Mouse (Mus musculus) urinary bladder, adult 18-20 months (tissue): ENCODE results near the gene Snrpd3.
"Not testable (repeated sequence)": the region's sequence is repeated elsewhere in the genome, so short reads cannot be mapped to it uniquely, and the experiment has no call there.

Experiments used
- DNase-seq, 2 experiments: peaks; one replicate each; pipeline ENCODE4 v3.0.0; 2022; ENCODE audit warnings: low spot score in 2 of 2, mixed read lengths in 2 of 2

Snrpd3 gene

DNA sequence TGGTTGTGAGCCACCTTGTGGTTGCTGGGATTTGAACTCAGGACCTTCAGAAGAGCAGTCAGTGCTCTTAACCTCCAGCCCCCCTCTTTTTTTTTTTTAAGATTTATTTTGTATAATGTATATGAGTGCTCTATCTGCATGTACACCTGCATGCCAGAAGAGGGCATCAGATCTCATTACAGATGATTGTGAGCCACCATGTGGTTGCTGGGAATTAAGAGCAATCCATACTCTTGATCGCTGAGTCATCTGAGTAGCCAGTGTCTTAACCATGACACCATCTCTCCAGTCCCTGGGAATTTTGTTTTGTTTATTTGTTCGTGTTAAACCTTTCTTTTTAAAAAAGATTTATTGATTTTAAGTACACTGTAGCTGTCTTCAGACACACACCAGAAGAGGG lies 49.4 kb downstream of the Snrpd3 start:
- DNase-seq, result not testable (repeated sequence)

DNA sequence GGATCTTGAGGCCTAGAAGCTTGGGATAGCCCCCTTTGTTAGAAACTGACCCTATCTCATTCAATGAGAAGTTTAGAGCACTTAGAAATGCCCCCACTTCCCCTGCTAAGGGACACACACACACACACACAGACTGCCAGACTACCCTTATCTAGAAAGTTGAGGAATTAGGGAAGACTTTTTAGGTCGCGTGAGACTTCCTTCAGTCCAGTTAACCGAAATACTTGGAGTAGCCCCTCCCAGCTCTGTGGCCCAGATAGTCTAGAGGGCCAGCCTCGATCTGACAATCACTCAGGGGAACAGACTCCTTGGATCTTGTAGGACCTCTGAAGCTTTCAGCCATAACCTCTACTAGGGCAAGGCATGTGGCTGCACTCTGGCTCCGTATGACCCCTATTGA lies 50.7 kb downstream of the Snrpd3 start:
- no peak for DNase-seq

DNA sequence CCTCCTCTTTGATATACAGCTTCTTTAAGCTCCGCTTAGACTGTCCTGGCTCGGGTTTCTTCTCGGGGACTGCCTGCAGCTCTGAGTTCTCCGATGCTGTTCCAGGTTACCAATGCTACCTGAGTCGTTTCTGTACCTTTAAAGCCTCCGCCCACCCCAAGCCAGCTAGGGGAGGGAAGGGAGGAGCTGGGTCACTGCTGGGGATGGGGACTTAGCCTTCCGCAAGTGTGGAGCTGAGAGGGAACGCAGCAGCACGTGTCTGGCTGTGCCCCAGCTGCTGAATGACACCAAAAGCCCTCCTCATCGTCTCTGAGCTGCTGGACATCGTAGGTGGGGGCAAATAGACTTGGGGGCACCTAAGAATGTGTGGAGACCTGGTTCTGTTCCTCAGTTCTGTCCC lies 51.1 kb downstream of the Snrpd3 start:
- no peak for DNase-seq

DNA sequence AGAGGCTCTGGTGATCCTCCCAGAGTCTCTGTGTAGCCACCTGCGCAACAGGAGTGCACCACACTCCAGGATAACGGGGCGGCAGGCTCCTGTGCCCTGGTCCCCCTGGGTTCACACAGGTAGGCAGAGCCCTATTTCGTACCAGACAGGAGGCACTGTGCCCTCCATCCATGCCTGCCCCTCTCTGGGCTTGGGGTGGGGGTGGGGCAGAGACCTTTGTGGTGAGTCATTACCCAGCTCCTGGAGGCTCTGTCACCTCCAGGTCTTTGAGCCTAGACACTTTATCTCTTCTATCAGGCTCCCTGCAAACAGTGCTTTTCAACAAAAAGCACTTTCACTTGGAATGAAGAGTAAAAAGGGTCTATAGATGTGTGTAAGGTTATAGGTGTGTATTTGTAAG lies 51.5 kb downstream of the Snrpd3 start:
- no peak for DNase-seq

DNA sequence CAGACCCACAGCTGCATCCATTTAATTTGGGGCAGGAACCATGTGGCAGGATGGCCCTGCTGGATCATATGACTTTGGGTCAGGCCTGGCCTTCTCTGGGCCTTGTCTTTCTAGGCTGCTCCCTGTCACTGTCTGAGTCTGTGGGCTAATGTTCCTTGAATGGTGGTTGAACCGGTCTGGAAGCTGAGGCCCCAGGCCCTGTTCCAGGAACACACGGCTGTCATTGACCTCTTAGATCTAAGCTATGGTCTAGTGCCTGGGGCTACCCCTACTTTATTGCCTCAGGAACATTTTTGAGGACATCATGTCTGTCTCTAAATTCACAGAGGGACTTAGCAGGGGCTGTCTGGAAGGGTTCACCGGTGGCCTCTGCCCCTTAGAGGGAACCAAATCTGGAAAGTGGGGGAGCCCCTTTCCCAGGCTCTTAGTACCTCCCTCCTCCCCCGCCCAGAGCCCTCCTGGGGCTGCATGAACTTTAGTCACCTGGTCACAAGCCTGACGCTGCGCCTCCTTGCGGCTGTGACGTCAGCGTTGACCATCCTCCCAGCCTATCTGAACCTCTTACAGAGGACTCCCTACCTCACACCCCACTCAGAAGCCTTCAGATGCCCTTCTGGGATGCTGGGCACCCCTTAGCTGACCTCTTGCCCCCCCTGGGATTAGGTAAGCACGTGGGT lies 53.8 kb downstream of the Snrpd3 start:
- DNase-seq, result no peak

DNA sequence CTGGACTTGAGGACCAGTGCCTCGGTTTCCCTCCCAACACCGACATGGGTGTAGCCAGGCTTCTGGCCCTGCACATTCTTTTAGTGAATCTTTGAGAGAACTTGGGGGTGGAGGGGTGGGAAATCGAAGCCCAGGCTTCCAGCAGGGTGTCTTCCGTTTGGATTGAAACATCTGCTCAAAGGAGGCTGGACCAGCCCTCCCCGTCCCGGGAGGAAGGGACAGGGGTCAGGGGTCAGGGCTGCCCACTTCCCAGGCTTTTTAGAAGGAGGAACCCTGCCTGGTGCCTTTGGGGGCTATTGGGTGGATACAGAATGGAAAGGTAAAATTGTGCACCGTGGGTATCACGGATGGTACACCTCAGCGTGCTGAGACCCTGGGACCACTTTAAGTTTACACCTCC lies 54.6 kb downstream of the Snrpd3 start:
- DNase-seq, result no peak

DNA sequence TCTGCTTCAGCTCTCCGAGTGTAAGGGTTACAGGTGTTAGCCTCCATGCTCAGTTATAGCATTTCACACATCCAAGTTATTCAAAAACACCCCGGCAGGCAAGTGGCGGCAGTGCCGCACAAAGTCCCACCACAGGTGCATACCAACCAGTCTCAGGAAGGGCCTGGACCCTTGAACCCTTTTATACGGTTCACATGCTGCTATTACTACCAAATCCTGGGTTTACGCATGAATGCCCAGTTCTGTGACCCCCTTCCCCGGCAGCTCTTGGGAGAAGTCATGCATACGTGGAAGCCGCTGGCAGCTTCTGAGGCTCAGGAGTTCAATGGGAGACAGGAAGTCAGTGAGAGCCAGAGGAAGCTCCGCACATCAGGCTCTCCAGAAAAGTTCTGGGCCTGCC lies 55.8 kb downstream of the Snrpd3 start:
- no peak for DNase-seq

DNA sequence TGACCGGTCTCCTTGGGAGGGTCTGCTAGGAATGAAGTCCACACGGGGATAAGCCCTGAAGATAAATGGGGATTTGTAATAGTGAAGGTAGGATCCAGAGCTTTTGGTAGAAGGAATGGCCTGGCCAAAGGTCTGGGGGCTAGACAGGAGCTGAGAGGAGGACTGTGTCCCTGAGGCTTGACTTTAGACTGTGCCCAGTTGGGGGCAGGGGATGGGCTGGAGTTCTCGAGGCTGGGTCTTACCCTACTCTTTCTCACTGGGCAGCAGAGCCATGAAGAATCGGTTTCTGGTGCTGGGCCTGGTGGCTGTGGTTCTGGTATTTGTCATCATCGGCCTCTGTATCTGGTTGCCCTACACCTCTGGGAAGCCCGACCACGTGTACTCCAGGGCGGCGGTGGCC lies 56.6 kb downstream of the Snrpd3 start:
- DNase-seq, result no peak

DNA sequence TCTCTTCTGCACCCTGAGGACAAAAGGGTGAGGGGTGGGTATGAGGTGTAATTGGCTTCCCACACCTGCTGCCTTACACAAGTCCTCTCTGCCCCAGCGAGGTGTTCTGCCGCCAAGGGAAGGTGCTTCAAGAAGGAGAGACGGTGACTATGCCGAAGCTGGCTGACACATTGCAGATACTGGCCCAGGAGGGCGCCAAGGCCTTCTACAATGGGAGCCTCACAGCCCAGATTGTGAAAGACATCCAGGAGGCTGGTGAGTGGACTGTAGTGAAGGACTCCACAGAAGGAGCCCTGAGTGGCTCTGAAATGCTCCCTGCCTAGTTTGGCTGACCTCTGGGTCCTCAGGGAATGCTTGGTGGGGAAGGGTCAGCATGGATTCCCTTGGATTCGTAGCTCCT lies 61.8 kb downstream of the Snrpd3 start:
- no peak for DNase-seq

DNA sequence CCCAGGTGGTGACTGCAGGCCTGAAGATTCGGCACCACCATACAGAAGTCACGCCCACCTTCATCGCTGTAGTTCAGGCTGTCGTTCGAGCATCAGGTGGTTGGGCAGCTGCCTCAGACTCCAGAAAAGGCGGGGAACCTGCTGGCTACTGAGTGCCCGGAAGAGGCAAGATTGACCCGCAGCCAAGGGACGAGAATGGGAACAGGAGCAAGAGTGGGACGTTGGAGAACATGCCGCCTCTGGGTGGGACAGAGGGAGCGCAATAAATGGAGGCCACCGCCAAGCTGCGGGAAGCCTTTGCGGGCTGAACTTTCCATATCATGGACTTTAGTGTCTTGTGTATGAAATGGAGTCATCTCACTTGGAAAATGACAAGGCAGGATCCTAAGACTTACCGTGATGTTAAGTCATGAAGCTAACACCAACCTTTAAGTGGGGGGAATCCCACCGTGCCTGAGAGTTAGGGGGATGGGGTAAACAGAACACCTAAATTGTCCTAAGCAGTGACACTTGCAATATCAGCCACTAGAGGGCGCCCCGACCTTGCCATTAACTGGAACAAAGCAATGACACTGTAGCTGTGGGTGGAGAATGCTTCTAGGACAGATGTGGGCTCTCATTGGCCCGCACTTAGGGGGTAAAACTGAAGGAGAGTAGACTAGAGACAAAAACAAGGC lies 68.7 kb downstream of the Snrpd3 start:
- DNase-seq, result peak; percentile 74 to 86

DNA sequence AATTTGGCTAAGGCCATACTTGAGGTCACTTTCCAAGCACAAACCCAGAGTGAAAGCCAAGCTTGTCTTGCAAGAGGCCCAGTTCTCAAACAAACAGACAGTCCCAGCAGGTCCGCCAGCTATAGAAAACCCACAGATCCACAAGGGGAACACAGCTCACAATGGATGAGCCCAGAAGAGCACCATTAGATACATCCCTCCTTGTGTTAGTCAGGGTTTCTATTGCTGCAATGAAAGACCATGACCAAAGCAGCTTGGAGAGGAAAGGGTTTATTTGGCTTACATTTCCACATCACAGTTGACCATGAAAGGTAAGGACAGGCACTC lies 69.2 kb downstream of the Snrpd3 start:
- DNase-seq, result no peak
